Mouse (Mus musculus) layer of hippocampus, postnatal 10 days (tissue): Measurements from ENCODE around the gene Syde2. TPM values are rescaled to one million over a fixed set of nuclear protein-coding genes. Genes with fewer than 3 reads are reported as not detected.

Experiments used
- DNase-seq, 2 experiments: peaks; one replicate each; pipeline ENCODE4 v3.0.0; 2021; ENCODE audit warnings: low spot score in 2 of 2
- total RNA-seq, 2 experiments: library from RNA; stranded (reverse); gene quantifications; 2 replicates each; pipeline ENCODE4 v1.2.3; 2021

Gene Syde2
- total RNA-seq, 2 experiments from 2014 or later = 3.5 to 3.7 TPM

DNA sequence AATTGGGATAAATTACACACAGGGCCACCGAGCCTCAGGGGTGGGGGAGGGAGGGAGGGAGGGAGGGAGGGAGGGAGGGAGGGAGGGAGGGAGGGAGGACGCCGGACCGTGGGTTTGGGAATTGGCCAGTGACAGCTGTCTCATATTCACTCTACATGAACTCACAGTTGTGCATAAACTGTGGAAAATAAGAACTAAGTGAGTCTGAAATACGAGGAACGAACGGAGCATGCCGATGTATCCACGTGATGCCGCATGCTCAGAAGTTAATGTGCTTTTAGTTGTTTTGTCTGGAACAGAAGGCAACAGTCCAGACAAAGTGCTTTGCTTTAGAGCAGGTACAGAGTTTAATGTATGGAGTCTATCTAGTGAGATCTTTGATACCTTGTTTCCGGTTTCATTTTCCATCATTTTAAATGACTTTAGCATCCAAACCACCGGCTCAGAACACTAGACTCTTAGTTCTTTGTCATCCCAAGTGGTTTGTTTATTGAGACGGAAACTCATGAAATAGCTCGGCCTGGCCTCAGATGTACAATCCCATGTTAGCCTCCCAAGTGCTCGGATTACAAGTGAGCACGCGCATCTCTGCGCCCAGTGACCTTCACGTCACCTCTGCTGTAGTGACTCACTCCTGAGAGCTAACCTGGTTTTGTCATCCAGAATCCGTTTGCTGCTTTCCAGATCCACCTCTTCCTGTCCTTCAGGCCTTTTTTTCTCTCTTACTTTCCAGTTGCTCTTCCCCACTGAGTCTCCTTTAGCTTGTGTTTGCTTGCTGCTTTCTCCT is 22.4 kb downstream of the Syde2 start:
- DNase-seq = no peak

DNA sequence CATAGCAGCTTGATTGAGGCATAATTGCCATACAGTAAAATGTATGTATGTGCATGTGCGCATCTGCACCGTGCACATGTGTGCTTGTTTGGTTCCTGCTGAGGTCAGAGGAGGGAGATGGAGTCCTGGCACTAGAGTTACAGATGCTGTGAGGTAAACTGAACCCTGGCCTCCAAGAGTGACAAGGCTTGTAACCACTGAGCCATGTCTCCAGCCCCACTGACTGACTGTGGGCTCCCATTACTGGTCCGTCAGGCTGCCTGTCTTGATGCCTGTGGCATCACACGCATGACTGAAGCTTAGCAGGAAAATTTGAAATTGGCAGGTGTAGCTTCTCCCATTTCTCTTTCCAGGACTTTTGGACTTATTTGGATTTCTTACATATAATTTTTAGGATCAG is 23.1 kb downstream of the Syde2 start:
- no peak for DNase-seq

DNA sequence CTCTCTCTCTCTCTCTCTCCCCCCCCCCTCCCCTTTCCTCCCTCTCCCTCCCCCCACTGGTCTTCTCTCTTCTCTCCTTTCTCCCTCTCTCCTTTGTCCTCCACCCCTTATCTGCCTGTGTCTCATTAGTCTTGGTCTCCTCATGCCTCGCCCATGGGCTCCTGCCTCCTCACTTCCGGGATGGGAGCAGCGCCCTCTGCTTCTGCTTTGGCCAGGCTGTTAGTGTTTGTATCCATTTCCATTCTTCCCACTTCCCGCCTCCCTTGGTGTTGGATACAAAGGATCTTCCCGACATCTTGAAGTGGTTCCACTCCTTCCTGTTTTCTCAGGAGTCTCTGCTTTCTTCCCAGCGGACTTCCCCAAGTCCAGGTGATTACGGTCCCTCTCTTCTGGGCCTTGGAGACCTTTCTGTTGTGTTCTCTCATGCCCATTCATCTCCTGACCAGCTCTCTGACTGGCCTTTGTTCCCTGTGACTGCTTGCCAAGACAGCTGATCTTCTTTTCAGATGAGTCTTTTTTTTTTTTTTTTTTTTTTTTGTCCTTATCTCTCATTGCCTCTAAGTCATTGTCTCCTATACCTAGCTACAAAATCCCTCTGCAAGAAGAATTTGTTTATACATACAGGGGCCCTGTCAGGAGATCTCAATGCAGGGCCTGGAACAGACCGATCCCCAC is 24.0 kb downstream of the Syde2 start:
- no peak for DNase-seq

DNA sequence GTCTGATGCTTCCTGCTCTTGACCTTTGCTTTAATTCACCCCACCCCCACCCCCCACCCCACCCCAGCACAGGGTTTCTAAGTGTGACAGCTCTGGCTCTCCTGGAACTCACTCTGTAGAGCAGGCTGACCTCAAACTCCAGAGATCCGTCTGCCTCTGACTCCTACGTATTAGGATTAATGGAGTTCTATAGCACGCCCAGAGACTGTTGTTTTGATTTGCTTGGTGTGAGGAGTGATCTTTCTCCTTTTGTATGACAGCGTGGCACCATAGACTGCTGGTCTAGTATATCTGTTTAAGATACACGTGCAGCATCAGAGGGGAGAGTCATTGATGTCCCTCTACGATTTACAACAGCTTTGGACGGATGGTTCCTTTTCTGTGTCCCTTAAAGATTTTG is 25.8 kb downstream of the Syde2 start:
- no peak for DNase-seq

GRCm38 (mm10) chr3:146014321-146014720 is 26.7 kb downstream of the Syde2 start:
- DNase-seq = no peak

GRCm38 (mm10) chr3:146016979-146017378 is 29.3 kb downstream of the Syde2 start:
- no peak for DNase-seq

GRCm38 (mm10) chr3:146017521-146017920 is 29.9 kb downstream of the Syde2 start:
- DNase-seq = no peak

GRCm38 (mm10) chr3:146022232-146022631 is 34.6 kb downstream of the Syde2 start:
- no peak for DNase-seq

DNA sequence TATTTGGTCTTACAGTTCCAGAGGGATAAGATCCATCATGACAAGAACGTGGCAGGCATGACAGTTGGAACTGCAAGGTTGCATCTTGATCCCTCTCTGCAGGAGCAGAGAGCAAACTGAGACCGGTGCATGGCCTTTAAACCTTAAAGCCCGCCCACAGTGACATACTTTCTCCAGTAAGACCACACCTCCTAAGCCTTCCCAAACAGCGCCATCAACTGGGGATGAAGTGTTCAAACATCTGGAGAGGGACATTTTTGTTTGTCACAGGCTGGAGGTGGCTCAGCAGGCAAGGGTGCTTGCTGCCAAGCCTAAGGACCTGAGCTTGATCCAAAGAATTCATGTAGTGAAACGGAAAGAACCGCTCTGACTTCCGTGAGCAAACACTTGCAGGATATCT is 37.1 kb downstream of the Syde2 start:
- DNase-seq = no peak

- DNase-seq = no peak
Measured at GRCm38 (mm10) chr3:146025499-146025898, 37.8 kb downstream of the Syde2 start.

DNA sequence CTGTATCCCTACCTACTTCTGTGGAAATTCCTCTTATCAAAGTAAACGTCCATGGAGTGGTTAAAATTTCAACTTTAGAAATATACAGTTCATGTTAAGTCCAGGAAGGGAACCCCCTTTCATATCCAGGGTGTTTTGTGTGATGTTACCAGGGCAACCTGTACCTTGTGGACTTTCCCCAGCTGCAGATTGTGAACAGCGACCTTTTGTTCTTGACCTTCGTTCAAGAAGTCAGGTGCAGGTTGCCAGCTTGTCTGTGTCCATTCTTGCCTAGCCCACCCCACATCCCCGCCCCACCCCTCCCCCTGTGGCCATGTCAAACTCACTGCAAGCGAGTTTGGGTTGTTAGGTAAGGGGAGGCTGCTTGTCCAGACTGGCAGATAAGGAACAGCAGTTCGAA is 39.4 kb downstream of the Syde2 start:
- DNase-seq = no peak

DNA sequence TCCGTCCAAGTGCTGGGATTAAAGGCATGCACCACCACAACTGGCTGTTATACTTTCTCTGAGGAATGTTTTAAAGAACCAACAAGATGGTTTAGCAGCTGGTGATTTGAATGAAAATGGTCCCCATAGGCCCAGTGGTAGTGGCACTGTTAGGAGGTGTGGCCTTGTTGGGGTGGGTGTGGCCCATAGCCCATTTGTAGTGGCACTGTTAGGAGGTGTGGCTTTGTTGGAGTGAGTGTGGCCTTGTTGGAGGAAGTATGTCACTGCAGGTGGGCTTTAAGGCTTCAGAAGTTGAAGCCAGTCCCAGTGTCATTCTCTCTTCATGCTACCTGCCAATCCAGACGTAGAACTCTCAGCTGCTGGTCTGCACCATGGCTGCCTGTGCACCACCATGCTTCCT is 40.7 kb downstream of the Syde2 start:
- DNase-seq = no peak

DNA sequence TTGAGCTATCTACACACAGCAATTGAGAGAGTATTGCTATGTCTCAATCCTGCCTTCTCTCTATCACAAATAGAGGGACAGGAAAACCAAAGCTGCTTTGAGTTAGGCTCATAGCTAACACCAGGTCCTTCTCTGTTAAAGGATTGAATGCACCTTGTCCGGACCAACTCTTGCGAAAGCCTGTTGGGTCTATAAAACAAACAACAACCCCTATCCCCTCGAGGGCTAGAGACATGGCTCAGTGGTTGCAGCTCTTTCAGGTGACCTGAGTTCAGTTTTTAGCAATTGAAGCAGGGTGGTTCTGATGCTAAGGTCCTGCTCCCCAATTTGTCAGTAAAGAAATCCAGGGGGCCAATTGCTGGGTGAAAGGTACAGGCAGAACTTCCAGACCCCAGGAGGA is 41.6 kb downstream of the Syde2 start:
- no peak for DNase-seq

GRCm38 (mm10) chr3:146030255-146030836 is 42.7 kb downstream of the Syde2 start:
- no peak for DNase-seq

DNA sequence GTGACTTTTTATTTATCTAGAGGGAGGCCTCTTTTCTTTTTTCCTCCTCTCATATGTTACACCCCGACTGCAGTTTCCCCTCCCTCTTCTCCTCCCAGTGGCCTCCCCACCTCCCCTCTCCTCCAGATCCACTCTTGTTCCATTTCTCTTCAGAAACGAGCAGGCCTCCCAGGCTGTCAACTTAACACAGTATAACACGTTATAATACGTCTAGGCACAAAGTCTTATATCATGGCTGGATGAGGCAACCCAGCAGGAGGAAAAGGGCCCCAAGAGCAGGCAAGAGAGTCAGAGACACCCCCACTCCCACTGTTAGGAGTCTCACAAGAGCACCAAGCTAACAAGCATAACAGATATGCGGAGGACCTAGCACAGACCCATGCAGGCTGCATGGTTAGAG is 45.3 kb downstream of the Syde2 start:
- no peak for DNase-seq

- no peak for DNase-seq
Measured at GRCm38 (mm10) chr3:146037906-146038305, 50.2 kb downstream of the Syde2 start.

GRCm38 (mm10) chr3:146039132-146039903 is 51.6 kb downstream of the Syde2 start:
- no peak for DNase-seq

DNA sequence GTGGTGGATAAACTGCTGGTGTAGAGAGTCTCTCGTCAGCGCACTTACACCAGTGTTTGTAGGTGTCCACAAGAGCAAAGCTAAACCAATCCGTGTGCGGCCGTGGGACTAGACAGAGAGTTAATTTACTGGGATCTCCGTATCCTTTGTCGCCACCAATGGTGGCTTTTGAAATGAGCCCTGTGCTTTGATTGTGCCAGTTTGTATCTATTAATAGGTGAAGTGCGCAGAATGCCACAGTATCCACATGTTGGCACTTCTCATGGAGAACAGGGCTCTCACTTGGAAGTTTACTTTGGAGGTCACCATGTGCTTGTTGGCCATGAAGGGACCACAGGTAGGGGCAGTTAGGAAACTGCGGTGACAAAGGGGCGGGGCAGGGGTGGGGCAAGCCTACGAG is 53.7 kb downstream of the Syde2 start:
- DNase-seq = no peak

DNA sequence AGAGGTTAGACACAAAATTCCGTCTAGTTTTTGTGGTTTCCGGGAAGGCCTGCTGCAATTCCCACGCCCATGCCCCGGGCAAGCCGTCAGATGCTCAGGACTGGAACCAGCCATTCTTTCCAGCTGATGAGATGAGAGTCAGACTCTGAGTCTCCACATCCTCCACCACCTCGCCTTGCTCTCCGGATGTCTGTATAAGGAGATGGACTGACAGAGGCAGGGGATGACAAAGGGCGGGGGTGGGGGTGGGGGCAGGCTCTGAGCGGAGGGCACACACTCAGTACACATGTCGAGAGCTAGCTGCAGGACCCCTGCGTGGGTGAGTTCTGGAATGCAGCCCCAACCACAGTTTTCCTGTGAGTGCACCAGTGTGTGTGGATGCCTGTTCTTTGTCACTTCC is 57.3 kb downstream of the Syde2 start:
- DNase-seq = no peak

DNA sequence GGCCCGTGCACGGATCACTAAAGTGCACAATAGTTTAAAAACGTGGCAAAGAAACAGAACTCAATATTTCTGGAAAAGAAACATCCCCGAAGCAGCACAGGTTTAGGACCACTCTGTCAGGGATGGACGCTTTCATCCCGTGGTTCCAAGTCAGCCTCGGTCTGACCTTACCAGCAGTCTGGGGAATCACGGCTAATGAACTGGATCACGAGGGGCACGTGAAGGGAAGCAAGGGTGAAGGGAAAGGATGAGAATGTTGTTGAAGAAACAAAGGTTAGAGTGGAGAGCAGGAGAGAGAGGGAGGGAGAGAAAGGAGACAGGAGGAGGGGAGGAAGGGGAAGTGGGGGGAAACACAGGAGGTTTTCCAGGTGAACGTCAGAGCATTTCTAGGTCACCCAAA is 58.4 kb downstream of the Syde2 start:
- DNase-seq = no peak

DNA sequence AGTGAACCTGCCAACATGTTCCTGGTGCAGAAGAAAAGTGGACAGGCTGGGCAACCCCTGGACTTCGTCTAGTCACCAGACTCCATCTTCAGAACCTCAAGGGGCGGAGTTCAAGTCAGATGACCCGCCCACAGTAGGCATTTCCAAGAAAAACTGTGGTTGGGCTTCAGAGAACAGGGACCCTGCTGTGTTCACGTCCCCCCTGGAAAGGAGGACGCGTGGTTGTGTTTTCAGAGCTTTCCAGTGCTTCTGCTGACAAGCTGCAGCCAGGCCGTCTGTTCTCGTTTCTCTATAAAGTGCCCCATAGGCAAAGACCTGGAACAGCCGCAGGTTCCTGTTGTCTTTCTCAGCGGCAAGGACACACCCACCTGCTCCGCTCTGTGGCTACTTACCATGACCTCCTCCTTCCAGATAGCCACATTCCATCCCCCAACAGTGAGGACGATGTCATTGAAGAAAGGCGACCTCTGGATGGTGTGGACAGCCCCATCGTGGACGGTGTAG is 60.1 kb downstream of the Syde2 start:
- peak in 1 of 2 experiments; percentile 33 for DNase-seq

- DNase-seq = no peak
Measured at GRCm38 (mm10) chr3:146049951-146050350, 62.3 kb downstream of the Syde2 start.
